Mouse (Mus musculus) cerebellum, adult 11 months (tissue): ENCODE measurements around the gene C330021F23Rik.
"Not testable (repeated sequence)": the region's sequence is repeated elsewhere in the genome, so short reads cannot be mapped to it uniquely, and the experiment has no call there.

Experiments
- DNase-seq: peaks from one replicate; pipeline ENCODE4 v3.0.0; 2022

C330021F23Rik gene

DNA sequence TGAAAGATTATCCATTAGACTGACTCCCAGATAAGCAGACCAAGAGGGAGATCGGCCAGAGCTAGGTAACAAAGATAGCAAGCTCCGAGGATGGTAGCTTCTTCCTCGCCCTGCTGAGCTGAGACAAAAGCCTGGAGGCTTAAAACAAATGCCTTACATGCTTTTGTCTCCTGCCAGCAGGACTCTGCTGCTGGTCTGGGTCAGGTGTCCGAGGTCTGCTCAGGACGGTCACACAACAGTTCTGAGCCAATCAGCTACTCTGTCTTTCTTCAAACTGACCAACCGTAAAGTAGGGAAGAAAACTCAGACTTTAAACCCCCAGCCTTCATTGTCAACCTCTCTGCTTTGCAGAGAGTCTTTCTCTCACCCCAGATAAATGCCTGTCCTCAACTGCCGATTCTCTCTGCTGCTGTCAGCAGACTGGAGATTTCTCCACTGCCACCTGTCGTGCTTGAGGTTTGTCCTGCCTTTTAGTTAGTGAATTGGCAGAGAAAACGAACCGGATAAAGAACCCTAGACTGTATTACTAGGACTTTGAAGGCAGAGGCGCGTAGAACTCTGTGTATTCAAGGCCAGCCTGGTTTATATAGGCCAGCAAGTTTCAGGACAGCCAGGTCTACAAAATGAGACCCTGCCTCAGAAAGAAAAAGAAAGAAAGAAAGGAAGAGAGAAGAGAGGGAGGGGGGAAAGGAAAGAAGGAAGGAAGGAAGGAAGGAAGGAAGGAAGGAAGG is at the start of gene C330021F23Rik:
Gene C330021F23Rik (plus strand): TSS at position 350 of the 731 bp plus-strand sequence.
- DNase-seq: no peak

DNA sequence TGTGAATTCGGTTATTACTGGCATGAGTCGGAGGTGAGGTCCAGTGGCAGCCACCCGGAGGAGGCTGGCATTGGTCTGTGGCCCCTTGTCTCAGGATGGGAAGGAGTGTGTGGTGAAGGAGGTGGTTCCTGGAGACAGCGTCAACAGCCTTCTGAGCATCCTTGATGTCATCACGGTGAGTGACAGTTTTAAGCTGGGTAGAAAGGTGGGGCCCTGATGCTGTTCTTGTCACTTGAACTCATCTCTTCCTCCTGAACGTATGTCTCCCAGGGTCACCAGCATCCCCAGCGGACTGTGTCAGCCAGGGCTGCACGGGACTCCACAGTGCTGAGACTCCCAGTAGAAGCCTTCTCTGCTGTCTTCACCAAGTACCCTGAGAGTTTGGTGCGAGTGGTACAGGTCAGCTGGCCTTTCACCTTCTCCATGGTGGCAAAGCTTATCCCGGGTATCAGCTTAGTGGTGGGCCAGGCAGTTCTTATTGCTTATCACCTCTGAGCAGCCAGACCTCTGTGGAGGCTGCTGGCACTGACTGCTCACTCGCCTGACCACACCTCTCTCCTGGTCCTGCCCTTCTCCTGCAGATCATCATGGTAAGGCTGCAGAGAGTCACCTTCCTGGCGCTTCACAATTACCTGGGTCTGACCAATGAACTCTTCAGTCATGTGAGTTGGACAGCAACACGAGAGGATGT is 45.6 kb upstream of the C330021F23Rik start:
- no peak for DNase-seq

DNA sequence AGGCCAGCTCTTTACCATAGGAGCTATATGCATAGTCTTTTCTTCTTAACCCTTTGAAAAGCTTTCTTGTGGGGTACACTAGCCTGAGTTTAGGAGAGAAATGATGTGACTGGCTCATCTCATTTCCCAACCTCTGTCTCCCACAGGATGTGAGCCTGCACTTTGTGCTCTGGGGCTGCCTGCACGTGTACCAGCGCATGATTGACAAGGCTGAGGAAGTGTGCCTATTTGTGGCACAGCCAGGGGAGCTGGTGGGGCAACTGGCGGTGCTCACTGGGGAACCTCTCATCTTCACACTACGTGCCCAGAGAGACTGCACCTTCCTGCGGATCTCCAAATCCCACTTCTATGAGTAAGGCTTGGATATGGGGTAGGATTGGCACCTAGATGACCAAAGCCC is 37.0 kb upstream of the C330021F23Rik start:
- DNase-seq: no peak

DNA sequence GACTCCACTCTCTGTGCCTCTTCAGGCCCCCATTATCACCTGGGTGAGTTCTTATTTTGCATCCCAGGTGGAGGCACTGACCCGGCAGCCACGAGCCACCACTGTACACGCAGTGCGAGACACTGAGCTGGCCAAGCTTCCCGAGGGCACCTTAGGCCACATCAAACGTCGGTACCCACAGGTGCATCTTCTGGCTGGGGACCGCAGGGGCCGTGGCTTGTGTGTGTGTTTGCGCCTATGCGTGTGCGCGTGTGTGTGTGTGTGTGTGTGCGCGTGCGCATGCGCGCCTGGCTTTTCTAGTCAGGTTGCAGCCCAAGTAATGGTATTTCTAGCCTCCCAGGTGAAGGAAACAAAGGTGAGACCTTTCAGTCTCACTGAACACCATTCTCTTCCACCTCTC is 35.9 kb upstream of the C330021F23Rik start:
- no peak for DNase-seq

DNA sequence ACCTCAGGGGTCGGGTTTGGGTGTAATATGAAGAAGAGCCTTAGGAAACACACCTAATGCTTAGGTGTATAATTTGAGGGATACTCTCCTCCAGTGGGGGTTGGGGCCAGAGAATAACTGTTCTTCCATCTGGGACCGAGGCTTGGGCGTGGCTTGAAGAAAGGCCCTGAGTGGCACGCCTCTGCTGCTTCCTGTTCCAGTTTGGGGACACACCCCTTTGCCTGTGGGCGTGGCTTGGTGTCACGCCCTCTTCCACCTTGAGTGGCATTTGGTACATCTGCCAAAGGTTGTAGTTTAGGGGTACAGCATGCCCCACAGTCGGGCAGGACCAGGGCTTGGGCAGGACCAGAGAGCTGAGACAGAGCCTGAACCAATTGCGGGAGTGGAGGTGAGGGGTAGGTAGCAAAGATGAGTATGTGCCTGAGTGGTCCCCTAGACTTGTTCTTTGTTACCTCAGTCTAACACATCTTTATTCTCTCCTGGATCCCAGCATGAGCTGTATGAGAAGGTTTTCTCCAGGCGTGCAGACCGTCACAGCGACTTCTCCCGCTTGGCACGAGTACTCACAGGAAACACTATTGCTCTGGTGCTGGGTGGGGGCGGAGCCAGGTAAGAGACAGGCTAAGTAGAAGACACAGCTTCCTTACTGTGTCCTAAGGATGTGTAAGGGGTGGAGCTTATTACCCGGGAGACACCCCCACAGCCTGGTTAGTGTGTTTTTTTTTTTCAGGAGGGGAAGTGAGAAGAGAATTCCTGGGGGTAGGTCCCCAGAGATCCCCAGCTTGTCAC is 31.5 kb upstream of the C330021F23Rik start:
- no peak for DNase-seq

DNA sequence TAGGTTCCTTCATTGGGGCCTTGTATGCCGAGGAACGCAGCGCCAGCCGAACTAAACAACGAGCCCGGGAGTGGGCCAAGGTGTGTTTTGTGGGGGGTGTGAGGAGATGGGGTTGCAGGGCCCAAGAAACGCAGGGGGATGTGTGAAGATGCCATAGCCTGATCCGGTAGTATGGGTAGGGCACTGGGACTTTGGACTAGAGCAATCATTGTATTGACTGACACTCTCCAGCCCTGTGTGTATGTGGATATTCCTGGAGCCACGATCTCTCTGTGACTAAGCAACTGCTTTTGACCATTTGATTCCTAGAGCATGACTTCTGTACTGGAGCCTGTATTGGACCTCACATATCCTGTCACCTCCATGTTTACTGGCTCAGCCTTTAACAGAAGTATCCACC is 30.9 kb upstream of the C330021F23Rik start:
- no peak for DNase-seq

DNA sequence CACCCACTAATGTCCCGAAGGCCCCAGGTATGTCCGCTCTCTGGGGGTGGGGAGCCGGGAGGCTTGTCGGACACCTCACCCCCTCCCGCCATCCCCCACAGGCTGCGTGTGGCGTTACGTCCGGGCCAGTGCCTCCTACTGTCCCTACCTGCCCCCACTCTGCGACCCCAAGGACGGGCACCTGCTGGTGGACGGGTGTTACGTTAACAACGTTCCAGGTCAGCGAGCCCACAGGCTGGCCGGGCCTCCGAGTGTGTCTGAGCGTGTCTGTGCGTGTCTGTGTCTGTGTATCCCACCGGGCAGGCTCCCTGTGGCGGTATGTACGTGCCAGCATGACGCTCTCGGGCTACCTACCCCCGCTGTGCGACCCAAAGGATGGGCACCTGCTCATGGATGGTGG is 30.1 kb upstream of the C330021F23Rik start:
- DNase-seq: no peak

DNA sequence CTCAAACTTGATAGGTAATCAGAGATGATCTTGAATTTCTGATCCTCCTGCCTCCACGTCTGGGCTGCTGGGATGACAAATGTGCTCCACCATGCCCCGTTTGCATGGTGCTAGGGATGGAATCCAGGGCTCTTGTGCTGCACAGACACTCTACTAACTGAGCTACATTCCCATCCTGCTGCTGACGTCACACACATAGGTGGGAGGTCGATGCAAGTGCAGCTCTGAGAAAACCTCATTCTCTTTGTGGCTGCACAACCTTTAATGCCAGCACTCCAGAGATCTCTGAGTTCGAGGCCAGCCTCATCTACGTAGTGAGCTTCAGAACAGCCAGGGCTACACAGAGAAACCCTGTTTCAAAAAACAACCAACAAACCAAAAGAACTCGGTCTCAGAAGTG is 28.6 kb upstream of the C330021F23Rik start:
- DNase-seq: no peak

DNA sequence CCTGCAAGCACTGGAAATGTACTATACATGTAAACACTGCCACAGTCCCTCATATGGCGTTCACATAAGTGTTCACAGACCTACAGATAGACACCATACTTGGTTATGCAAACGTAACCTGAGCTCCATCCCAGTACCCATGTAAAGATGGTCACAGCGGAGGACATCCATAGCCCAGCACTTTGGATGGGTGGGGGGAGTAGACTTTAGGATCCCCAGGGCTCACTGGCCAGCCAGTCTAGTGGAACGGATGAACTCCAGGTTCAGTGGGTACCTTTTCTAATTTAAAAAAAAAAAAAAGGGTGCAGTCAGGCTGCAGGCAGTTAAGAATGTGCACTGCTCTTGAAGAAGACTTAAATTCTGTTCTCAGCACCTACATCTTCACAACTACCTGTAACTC is 27.7 kb upstream of the C330021F23Rik start:
- DNase-seq: no peak

DNA sequence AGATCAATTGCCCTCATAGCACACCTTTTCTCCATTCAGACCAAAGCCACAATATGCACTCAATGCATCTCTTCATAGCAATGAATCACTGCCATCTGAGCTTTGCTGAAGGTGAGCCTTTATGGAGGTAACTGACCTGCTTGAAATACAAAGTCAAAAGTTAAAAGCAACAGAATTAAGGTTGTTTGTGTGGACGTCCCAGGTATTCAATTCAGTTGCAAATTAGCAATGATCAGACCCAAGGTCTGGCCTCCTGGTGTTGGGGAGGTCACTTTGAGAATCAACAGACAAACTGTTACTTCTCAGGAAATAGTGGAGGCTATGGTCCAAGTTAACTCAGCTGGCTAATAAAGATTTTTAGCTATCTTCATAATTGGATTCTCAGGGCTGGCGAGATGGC is 21.3 kb upstream of the C330021F23Rik start:
- DNase-seq: no peak

DNA sequence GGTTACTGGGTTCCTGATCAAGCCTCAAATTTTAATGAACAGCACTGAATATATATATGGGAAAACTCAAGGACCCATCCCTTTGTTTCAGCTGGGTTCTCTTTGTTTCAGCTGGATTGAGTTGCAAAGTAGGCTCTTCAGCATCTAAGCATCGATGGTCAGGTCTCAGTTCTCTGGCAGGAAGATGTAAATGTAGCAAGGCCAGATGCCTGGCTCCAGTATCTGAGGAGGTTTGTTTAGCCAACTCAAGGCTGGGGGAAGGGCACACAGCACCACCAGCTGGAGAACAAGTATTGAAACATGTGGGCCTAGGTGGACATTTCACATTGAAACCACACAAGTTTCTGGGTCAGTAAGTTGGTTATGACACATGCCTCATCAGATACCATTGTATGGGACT is 15.6 kb upstream of the C330021F23Rik start:
- no peak for DNase-seq

DNA sequence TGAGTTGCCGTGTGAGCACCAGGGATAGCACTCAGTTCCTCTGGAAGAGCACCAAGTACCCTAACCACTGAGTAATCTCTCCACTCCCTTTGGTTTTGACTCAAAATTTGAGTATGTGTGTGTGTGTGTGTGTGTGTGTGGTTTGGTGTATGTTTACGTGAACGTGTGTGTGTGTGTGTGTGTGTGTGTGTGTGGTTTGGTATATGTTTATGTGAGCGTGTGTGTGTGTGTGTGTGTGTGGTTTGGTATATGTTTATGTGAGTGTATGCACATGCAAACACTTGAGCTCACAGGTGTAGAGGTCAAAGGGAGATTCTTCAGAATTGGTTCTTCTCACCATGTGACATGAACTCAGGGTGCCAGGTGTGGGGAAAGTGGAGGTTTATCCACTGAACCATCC is 11.7 kb upstream of the C330021F23Rik start:
- no peak for DNase-seq

DNA sequence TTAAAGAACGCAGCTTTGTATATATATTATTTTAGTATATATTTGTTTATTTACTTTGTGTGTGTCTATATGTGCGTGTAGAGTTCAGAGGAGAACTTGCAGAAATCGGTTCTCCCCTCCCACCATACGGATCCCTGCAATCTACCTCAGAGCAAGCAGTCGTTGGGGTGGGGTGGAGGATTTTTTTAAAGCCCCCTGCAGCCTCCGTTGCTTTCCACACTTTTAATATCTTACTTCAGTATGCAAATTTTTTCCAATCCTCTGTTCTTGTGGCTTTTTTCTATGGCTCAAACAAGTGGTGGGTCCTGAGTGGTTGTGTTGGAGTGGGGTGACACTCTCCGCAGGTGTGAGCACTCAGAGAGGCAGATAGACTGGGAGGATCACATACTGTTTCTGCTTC is 588 bp downstream of the C330021F23Rik start:
- no peak for DNase-seq

DNA sequence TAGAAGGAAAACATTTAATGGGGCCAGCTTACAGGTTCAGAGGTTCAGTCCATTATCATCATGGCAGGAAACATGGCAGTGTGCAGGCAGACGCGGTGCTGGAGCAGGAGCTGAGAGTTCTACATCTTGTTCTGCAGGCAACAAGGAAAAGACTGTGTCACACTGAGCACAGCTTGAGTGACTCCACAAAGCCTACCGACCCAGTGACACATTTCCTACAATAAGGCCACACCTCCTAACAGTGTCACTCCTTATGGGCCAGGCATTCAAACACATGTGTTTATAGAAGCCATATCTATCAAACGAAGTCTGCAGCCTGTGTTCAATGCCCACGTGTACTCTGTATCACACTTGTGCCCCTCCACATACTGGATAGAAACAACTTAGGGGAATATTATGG is 2.0 kb downstream of the C330021F23Rik start:
- no peak for DNase-seq

DNA sequence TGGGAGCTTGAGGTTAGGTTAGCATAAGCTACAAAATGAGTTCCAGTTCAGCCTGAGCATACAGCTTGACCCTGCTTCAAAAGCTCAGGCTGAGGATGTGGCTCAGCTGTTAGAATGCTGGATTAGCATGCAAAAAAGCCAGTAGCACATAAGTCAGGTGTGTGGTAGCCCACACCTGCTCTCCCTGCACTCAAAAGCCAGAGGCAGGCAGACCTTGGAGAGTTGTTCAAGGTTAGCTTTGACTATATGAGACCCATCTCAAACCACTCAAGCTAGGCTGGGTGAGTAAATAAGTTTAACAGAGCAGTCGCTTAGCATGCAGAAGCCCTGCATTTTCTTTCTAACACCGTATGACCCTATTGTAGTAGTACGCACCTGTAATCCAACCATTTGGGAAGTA is 6.8 kb downstream of the C330021F23Rik start:
- no peak for DNase-seq

DNA sequence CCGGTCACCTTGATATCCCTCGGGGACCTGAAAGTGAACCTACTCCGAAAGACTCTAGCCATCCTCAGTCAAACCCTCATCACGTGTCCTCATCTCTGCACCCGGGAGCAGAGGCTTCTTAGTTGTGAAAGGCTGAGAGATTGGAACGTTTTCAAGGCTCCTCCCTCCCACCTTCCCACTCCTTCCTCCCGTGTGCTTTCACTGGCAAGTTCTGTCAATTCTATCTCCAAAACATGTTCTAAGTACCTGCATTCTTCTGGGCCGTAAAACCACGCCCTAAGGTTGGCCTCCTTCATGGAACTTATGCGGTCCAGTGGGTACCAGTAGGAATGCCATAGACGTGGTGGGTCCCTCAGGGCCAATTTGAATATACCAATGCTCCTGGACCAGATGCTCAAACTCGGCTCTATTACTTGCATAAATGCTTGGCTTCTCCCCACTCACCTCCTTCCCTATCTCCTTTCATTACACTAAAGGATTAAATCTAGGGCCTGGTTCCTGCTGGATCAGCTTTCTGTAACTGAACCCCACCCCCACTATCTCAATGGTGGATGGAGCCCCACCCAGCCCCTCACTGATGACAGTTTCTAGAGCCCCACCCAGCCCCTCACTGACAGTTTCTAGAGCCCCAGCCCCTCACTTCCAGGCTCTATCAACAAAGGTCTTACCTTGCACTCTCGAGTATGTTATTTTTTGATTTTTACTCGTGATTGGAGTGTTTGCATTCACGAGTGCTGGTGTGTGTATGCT is 8.6 kb downstream of the C330021F23Rik start:
- DNase-seq: no peak

DNA sequence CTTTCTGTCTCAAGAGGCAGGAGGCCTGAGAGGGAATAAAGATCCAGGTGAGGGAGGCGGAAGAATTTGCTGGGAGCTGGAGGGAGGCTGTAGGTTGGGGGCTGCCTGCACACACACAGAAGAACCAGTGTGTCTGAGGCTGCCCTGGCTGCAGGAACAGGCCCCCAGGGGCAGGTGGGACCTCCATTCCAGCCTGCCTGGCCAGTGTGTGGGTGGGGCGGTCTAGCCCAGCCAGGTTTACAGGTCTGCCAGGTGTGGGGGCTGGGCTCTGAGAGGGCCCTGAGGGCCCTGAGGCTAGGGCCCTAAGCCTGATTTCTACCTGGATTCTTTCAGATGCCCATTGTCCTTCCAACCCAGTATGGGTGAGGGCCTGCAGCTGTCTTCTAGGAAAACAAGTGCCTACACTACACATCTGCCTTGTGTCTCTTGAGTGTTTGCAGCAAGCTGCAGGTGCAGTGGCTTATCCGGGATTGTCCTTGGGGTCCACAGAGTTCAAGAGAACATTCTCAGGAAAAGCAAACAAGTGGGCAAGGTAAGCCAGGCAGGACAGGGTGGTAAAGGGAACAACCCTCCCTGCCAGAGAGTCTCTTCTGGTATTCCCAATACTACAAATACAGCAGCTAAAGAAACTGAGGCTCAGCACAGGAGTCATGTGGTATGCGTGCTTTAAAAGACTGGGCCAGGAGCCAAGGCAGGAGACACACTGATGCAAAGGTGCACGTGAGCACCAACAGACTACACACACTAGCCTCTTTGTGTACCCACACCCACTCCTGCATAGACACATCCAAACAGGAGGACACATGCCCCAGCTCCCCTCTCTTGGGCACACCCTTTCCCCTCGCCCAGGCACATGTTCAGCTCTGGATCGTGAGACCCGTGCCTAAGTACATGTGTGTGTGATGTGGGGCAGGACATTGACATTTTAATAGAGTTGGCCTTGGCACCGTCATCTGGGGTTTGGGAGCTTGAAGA is 11.9 kb downstream of the C330021F23Rik start:
- no peak for DNase-seq

DNA sequence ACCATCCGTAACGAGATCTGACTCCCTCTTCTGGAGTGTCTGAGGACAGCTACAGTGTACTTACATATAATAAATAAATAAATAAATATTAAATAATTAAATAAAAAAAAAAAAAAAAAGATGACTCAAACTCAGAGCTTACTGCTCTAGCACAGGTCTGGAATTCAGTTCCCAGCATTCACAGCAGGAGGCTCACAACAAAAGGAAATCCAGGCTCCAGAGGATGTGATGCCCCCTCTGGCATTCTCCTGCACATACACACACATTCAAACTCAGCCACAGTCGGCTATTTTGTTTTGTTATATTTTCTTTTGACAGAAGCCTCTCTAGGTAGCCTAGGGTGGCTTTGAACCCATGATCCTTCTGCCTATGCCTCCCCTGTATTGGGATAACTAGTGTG is 14.2 kb downstream of the C330021F23Rik start:
- DNase-seq: not testable (repeated sequence)

DNA sequence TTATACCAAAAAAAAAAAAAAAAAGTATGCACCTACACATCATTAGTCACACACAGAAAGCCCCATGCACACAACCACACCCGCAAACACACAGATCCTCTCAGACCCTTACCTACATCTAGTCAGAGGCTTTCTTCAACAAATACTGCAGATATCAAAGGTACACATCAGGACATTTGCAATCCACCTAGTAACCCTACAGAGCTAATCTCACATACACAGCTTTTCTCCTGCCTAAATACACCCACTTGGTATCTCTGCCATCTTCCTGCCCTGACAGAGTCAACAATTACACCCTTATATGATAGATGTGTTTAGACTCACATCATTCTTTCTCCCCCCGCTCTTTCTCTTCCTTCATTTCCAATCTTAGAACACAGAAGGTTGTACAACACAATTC is 18.7 kb downstream of the C330021F23Rik start:
- no peak for DNase-seq

DNA sequence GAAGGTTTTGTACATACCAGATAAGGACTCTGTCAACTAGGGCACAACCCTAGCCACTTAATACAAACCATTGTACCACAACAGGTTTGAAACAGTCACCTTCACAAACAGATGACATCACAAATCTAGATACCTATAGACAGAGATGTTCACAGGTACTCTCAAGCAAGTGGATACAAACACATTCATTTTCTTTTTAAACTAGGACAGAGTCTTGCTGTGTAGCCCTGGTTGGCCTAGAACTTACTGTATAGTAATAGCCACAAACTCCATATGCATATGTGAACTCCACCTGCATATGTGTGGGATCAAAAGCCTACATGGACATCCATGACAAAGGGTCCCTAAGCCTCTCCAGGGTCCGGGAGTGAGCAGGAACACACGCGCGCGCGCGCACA is 19.2 kb downstream of the C330021F23Rik start, which contains the start of gene Camsap3:
Gene Camsap3 (plus strand): TSS at position 301 of the 398 bp plus-strand sequence.
- DNase-seq: no peak

DNA sequence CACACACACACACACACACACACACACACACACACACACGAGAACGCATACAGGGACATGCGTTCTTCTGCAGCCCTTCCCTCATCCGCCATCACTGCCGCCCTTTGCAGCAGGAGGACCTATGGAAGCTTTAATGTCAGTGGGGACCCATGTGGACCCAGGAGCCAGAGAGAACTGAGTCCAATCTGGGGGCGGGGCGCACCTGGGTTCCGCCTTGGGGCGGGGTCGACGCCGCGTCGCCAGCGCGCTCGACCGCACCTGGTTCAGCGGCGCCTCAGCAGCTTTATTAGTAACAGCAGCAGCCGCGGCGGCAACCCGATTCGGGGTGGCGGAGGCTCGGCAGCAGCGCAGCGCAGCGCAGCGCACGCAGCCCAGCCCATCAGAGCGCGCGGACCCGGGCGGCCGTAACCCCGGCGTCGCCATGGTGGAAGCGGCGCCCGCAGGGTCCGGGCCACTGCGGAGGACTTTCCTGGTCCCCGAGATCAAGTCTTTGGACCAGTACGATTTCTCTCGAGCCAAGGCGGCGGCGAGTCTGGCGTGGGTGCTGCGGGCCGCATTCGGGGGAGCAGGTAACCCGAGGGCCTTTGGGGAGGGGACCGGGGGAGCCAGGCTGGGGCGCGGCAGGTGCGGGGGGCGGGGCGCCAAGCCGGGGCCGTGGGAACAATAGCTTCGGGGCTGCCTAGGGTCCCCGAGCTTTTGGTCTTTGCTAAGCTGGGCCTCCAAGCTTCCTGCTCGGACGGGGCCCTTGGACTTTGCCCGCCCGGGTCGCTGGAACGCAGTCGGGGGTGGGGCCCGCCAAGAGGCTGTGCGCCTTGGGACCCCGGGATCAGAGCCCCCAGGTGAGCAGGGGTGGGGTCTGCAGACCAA is 19.8 kb downstream of the C330021F23Rik start:
- DNase-seq: peak; percentile 72
